Mouse (Mus musculus) heart, postnatal 0 days (tissue): ENCODE data around the gene 1700024P04Rik. TPM values are rescaled to one million over a fixed set of nuclear protein-coding genes. Genes with fewer than 3 reads are reported as not detected.

ENCODE experiments used
- ATAC-seq: fragments of 200-750 bp; cut with Nextera tagmentation; 2 replicates; pipeline ENCODE4 v1.8.0; 2017; ENCODE audit warnings: low read depth, moderate number of reproducible peaks, moderate library complexity; ENCODE audit not compliant: insufficient read depth
- DNase-seq: peaks from one replicate; pipeline ENCODE4 v3.0.0-alpha.2; 2016; ENCODE audit warnings: low spot score
- H3K27ac ChIP-seq: fragments of 300-500 bp; sonication (generic); 2 replicates; pipeline ENCODE4 v1.5.1; 2014; ENCODE audit warnings: low read depth, mild to moderate bottlenecking
- H3K27me3 ChIP-seq: fragments of 300-500 bp; sonication (generic); 2 replicates; pipeline ENCODE4 v1.6.1; 2014; ENCODE audit warnings: low read length, mixed read lengths; ENCODE audit not compliant: control insufficient read depth, insufficient read depth
- H3K36me3 ChIP-seq: fragments of 300-500 bp; sonication (generic); replicated peaks from 2 replicates; pipeline ENCODE4 v1.6.1; 2014; ENCODE audit warnings: low read length, mixed read lengths; ENCODE audit not compliant: control insufficient read depth, insufficient read depth
- H3K4me1 ChIP-seq: fragments of 300-500 bp; sonication (generic); 2 replicates; pipeline ENCODE4 v1.6.1; 2014; ENCODE audit warnings: antibody characterized with exemption; ENCODE audit not compliant: control insufficient read depth, insufficient read depth
- H3K4me2 ChIP-seq: fragments of 300-500 bp; sonication (generic); 2 replicates; pipeline ENCODE4 v1.6.1; 2014; ENCODE audit warnings: low read depth, mild to moderate bottlenecking, low read length, moderate library complexity
- H3K4me3 ChIP-seq: fragments of 300-500 bp; sonication (generic); 2 replicates; pipeline ENCODE4 v1.5.1; 2014; ENCODE audit warnings: low read depth, low read length
- H3K9ac ChIP-seq: fragments of 300-500 bp; sonication (generic); replicated peaks from 2 replicates; pipeline ENCODE4 v1.6.1; 2014; ENCODE audit warnings: low read depth, low read length, mixed read lengths
- H3K9me3 ChIP-seq: fragments of 300-500 bp; sonication (generic); replicated peaks from 2 replicates; pipeline ENCODE4 v1.6.1; 2016; ENCODE audit warnings: low read length; ENCODE audit not compliant: control insufficient read depth
- CTCF ChIP-seq: IDR thresholded peaks from 2 replicates; pipeline ENCODE4 v1.5.1; 2016; ENCODE audit warnings: antibody characterized with exemption, control low read depth, low read depth
- EP300 ChIP-seq: IDR thresholded peaks from 2 replicates; pipeline ENCODE4 v1.6.1; 2016; ENCODE audit warnings: antibody characterized with exemption, low read depth
- WGBS: fragments of 180-500 bp; shearing (Covaris S2); extraction: QIAGEN DNeasy Blood & Tissue Kit; methylation state at CpG from one replicate; pipeline ENCODE4 v1.1.7; 2014; 5-methylcytosine and 5-hydroxymethylcytosine counted together
- polyA plus RNA-seq: library from polyadenylated mRNA; unstranded; fragments of >200 nt; fragmentation: Nextera tagmentation; extraction: Ambion mirVana; gene quantifications from 2 replicates; pipeline ENCODE4 v1.2.1, GENCODE M21; 2015
- total RNA-seq: library from RNA; depleted of rRNA; stranded (reverse); fragments of >200 nt; gene quantifications from 2 replicates; pipeline ENCODE4 v1.2.3, GENCODE M21; 2014; ENCODE audit warnings: low replicate concordance

1700024P04Rik gene
- total and polyA plus RNA-seq, 2 experiments from 2014 or later = not detected

DNA sequence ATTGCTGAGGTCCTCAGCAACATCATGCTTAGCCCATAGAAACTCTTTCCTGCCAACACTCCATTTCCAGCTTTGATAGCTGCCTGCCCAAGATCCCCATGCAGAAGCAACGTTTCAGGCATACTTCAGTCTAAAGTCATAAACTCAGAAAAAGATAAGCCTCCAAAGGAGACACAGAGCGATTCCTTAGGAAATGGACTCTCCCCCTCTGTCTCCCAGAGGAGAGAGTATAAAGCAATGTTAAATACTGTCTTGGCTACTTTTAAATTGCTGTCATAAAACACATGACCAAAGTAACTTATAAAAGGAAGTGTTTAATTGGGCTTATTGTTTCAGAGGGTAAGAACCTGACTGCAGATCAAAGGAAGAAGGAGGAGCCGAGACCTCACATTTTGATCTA is 12.3 kb downstream of the 1700024P04Rik start:
- H3K36me3 ChIP-seq = no peaks in the 10 kb centered on the region
- H3K9ac ChIP-seq = no peak overlapping the region
- no peaks in the 10 kb centered on the region for H3K4me1 ChIP-seq
- no peaks in the 10 kb centered on the region for H3K9me3 ChIP-seq
- H3K27ac ChIP-seq = no peak overlapping the region
- TF ChIP-seq EP300 (no peak), CTCF (no peak)
- DNase-seq = no peak
- ATAC-seq = no peak
- 65% methylated on average over 3 of the region's 3 CpGs for WGBS
- H3K4me2 ChIP-seq = no peak overlapping the region
- no peak overlapping the region for H3K4me3 ChIP-seq
- no peaks in the 10 kb centered on the region for H3K27me3 ChIP-seq

DNA sequence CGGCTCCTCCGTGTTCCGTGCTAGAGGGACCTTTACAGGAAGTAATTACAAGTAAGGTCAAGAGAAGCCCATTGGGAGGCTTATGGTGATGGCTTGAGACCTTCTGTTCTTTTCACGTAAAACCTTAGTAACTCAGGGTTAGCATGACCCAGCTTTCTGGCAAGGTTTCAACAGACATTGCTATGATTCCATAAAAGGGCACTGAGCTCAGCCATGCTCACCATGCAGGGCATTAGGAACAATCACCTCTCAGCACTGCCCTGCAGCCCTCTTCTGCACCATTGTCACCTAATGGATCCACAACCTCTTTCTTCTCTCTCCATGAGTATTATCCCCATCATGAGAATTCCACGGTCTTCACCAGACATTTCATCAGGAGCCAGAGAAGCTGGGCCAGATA is 12.7 kb downstream of the 1700024P04Rik start:
- H3K9ac ChIP-seq = no peak overlapping the region
- ATAC-seq = no peak

DNA sequence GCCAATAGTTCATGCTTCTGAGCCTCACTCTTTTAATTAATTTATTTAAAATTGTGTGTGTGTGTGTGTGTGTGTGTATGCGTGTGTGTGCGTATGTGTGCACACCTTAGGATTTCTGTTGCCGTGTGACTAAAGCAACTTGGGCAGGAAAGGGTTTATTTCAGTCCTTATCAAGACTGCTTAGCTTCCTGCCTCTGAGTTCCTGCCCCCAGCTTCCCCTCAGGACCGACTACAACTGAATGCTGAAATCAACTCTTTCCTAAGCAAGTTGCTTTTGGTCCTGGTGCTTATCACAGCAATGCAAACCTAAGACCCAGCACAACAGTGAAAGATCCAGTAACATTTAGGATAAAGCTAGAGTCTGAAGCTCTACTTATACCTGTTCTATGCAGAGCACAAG is 15.8 kb downstream of the 1700024P04Rik start:
- no peak for ATAC-seq
- peak overlapping the region; percentile 33; the same call in 1 of the 2 replicates for H3K27ac ChIP-seq
- H3K4me1 ChIP-seq = no peaks in the 10 kb centered on the region
- H3K4me3 ChIP-seq = no peak overlapping the region
- no peaks in the 10 kb centered on the region for H3K9me3 ChIP-seq
- no peak for TF ChIP-seq EP300
- TF ChIP-seq CTCF = no peak
- H3K36me3 ChIP-seq = no peaks in the 10 kb centered on the region
- DNase-seq = peak; percentile 17
- no peak overlapping the region for H3K4me2 ChIP-seq
- no peaks in the 10 kb centered on the region for H3K27me3 ChIP-seq
- WGBS = 54% methylated on average over 4 of the region's 4 CpGs
- H3K9ac ChIP-seq = no peak overlapping the region

More for the DNA sequence above, 12.7 kb downstream of the 1700024P04Rik start:
- H3K9me3 ChIP-seq = no peaks in the 10 kb centered on the region
- no peaks in the 10 kb centered on the region for H3K27me3 ChIP-seq
- H3K4me2 ChIP-seq = no peak overlapping the region
- no peaks in the 10 kb centered on the region for H3K4me1 ChIP-seq
- TF ChIP-seq CTCF = no peak
- no peak for TF ChIP-seq EP300
- no peak overlapping the region for H3K27ac ChIP-seq
- H3K36me3 ChIP-seq = no peaks in the 10 kb centered on the region
- no peak overlapping the region for H3K4me3 ChIP-seq
- no peak for DNase-seq
- 42% methylated on average over 5 of the region's 5 CpGs for WGBS

GRCm38 (mm10) chr13:98967942-98968341 is 16.4 kb downstream of the 1700024P04Rik start:
- H3K9ac ChIP-seq = no peak overlapping the region
- H3K27me3 ChIP-seq = no peaks in the 10 kb centered on the region
- no peaks in the 10 kb centered on the region for H3K4me1 ChIP-seq
- no peaks in the 10 kb centered on the region for H3K9me3 ChIP-seq
- no peaks in the 10 kb centered on the region for H3K36me3 ChIP-seq
- H3K4me2 ChIP-seq = peak overlapping the region; percentile 13; the same call in 1 of the 2 replicates
- 52% methylated on average over 6 of the region's 6 CpGs for WGBS
- ATAC-seq (peak; percentile 39; the same call in 1 of the 2 replicates), DNase-seq (peak; percentile 9)
- H3K4me3 ChIP-seq = no peak overlapping the region
- H3K27ac ChIP-seq = peak overlapping the region; percentile 33; the same call in 1 of the 2 replicates
- TF ChIP-seq CTCF = no peak
- TF ChIP-seq EP300 = no peak

DNA sequence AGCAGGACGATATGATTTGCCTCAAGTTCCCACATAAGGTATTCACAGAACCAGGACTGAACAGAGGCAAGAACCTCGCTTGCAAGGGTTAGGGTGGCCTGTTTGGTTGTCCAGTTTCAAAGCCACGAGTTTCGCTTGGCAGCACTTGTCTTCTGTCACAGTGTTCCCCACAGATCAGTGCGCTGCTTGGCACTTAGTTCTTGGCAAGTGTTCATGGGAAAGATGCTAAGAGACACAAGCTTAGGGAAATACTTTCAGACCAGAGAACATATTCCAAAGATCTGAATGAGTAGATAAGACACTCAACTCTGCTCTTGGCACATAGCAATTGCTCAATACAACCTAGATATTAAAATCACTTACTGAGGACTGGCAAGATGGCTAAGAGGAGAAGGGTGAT is 17.8 kb downstream of the 1700024P04Rik start:
- Histone ChIP-seq H3K27ac (no peak overlapping the region), H3K4me1 (no peaks in the 10 kb centered on the region), H3K9ac (no peak overlapping the region), H3K4me2 (no peak overlapping the region), H3K36me3 (no peaks in the 10 kb centered on the region), H3K27me3 (no peaks in the 10 kb centered on the region), H3K4me3 (no peak overlapping the region), H3K9me3 (no peaks in the 10 kb centered on the region)
- ATAC-seq (no peak), DNase-seq (no peak)
- TF ChIP-seq CTCF = no peak
- TF ChIP-seq EP300 = no peak
- 65% methylated on average over 5 of the region's 5 CpGs for WGBS

GRCm38 (mm10) chr13:98963612-98964011 is 20.8 kb downstream of the 1700024P04Rik start:
- TF ChIP-seq EP300 = no peak
- TF ChIP-seq CTCF = no peak
- Histone ChIP-seq H3K9me3 (no peaks in the 10 kb centered on the region), H3K36me3 (no peaks in the 10 kb centered on the region), H3K4me2 (no peak overlapping the region), H3K27me3 (no peaks in the 10 kb centered on the region), H3K9ac (no peak overlapping the region), H3K4me3 (no peak overlapping the region), H3K27ac (no peak overlapping the region), H3K4me1 (no peaks in the 10 kb centered on the region)
- WGBS = 82% methylated on average over 1 of the region's 1 CpGs
- no peak for DNase-seq
- ATAC-seq = no peak
